Mouse (Mus musculus) neural tube, embryonic 12.5 days (tissue): ENCODE measurements around the gene Dap. TPM values are rescaled to one million over a fixed set of nuclear protein-coding genes. Genes with fewer than 3 reads are reported as not detected.

ENCODE experiments used
- ATAC-seq: fragments of 200-750 bp; cut with Nextera tagmentation; 2 replicates; pipeline ENCODE4 v1.8.0; 2017; ENCODE audit warnings: low read depth, mild to moderate bottlenecking, moderate TSS enrichment, moderate library complexity; ENCODE audit not compliant: low FRiP score
- H3K27ac ChIP-seq: fragments of 300-500 bp; sonication (generic); 2 replicates; pipeline ENCODE4 v1.5.1; 2016
- H3K27me3 ChIP-seq: fragments of 300-500 bp; sonication (generic); replicated peaks from 2 replicates; pipeline ENCODE4 v1.6.1; 2016; ENCODE audit warnings: mild to moderate bottlenecking
- H3K36me3 ChIP-seq: fragments of 300-500 bp; sonication (generic); 2 replicates; pipeline ENCODE4 v1.6.1; 2016; ENCODE audit warnings: mild to moderate bottlenecking
- H3K4me1 ChIP-seq: fragments of 300-500 bp; sonication (generic); 2 replicates; pipeline ENCODE4 v1.6.1; 2016
- H3K4me2 ChIP-seq: fragments of 300-500 bp; sonication (generic); replicated peaks from 2 replicates; pipeline ENCODE4 v1.6.1; 2016; ENCODE audit warnings: mild to moderate bottlenecking
- H3K4me3 ChIP-seq: fragments of 300-500 bp; sonication (generic); 2 replicates; pipeline ENCODE4 v1.5.1; 2016
- H3K9ac ChIP-seq: fragments of 300-500 bp; sonication (generic); 2 replicates; pipeline ENCODE4 v1.6.1; 2016; ENCODE audit warnings: mild to moderate bottlenecking
- H3K9me3 ChIP-seq: fragments of 300-500 bp; sonication (generic); 2 replicates; pipeline ENCODE4 v1.6.1; 2016; ENCODE audit warnings: mild to moderate bottlenecking
- WGBS: fragments of 180-500 bp; shearing (Covaris S2); methylation state at CpG from one replicate; pipeline ENCODE4 v1.1.7; 2016; 5-methylcytosine and 5-hydroxymethylcytosine counted together
- polyA plus RNA-seq: library from polyadenylated mRNA; unstranded; fragments of >200 nt; fragmentation: Nextera tagmentation; extraction: Ambion mirVana; gene quantifications from 2 replicates; pipeline ENCODE4 v1.2.1, GENCODE M21; 2016

Dap gene
- polyA plus RNA-seq, 1 experiment from 2014 or later, result 44.0 TPM

DNA sequence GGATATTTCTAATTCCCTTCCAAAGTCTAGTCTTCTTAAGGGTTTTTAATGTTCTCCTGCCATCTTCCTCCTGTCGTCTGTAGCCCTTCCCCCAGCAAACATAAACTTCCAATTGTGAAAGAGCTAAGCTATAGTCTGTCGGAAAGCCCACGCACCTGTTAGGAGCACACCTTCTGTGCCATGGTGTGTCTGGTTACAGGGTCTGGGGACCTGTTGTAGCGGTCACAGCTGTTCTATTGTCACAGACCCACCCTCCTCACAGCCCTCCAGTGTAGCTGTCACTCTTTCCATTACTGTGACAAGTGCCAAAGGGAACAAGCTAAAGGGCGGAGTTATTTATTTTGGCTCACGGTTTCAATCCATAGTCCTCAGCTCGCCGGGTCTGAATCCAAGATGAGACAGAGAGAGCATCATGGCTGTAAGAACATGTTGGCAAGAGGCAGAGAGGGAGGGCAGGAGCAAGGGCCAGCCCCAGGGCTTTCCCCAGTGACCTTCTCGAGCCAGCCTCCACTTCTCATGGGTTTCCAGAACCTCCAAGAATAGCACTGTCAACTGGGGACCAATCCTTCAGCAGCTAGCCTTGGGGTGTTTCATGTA is 30.9 kb downstream of the Dap start:
- Histone ChIP-seq H3K4me3 (no peak overlapping the region), H3K36me3 (no peaks in the 10 kb centered on the region), H3K4me2 (no peak overlapping the region), H3K9ac (no peak overlapping the region), H3K27ac (no peak overlapping the region), H3K4me1 (peaks cover 6% of the 10 kb centered on the region), H3K27me3 (no peaks in the 10 kb centered on the region), H3K9me3 (no peaks in the 10 kb centered on the region)
- ATAC-seq, result no peak
- 88% methylated on average over 9 of the region's 9 CpGs for WGBS

DNA sequence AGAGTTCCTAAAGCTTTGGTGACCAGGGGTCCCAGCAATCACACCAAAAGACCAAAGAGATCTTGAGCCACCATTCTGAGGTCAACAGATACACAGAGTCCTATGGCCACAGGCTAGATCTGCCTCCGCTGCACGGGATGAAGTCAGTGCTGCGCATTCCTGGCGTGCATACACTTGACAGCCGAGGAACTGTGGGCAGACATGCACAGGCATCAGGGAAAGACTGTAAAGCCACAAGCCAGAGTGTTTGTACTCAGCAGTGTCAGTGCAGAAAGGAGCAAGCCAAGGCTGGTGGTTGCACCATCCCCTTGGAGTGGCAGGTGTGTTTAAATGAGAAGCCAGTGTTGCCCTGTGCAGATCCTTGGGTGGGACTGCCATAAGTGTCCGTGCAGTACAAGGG is 31.6 kb downstream of the Dap start:
- no peak overlapping the region for H3K9ac ChIP-seq
- 83% methylated on average over 6 of the region's 6 CpGs for WGBS
- no peak overlapping the region for H3K27ac ChIP-seq
- no peak overlapping the region for H3K4me2 ChIP-seq
- H3K9me3 ChIP-seq, result no peaks in the 10 kb centered on the region
- no peak for ATAC-seq
- peaks cover 6% of the 10 kb centered on the region; the same call in 1 of the 2 replicates for H3K4me1 ChIP-seq
- no peaks in the 10 kb centered on the region for H3K27me3 ChIP-seq
- H3K36me3 ChIP-seq, result no peaks in the 10 kb centered on the region
- no peak overlapping the region for H3K4me3 ChIP-seq

DNA sequence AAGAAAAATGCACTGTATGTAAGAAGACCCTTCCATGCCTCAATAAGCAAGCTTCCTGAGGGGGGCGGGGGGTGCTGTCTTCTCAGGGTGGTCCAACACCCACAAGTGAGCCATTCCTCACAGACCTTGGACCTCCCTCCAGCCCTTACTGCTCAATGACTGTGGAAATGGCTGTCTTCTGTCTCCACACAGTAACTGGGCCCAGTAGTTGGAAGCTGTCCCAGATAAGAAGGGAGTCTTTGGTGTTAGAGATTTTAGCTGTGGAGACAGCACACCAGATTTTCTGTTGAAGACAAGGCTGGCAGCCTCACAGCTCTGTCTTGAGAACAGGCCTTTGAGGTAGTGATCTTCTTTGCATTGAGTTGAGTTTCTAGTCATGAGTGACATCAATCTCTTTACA is 33.2 kb downstream of the Dap start:
- 84% methylated on average over 1 of the region's 1 CpGs for WGBS
- no peak for ATAC-seq
- no peaks in the 10 kb centered on the region for H3K27me3 ChIP-seq

DNA sequence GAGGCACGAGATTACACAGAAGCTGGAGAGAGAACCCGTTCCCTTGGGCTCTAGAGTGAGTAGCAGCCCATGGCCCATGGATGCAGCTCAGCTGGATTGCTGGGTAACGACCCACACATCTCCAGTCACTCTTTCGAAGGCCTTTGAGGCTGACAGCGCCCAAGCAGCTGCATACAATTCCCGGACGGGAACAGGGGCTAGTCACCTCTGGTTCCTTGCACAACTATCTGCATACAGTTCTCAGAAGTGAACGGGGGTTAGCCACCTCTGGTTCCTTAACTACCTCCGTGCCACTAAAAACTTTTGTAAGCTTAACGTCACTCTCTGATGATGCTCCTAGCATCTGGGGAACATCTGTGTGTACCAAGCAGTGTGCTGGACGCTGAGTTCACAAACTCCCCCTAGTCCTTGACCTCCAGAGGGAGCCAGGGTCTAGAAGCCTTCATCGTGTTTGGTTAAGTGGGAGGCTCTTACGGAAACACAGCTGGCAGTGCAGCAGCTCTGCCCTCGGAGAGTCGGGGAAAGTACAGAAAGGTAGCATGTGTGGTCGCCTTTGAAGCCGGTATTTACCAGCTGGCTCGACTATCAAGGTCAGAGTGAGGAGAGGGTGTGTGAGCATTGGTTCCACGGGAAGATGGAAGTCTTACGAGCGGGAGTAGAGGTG is 34.0 kb downstream of the Dap start:
- no peak for ATAC-seq
- Histone ChIP-seq H3K4me2 (no peak overlapping the region), H3K36me3 (no peaks in the 10 kb centered on the region), H3K9me3 (no peaks in the 10 kb centered on the region), H3K4me1 (peaks cover 6% of the 10 kb centered on the region; the same call in 1 of the 2 replicates), H3K4me3 (no peak overlapping the region), H3K27me3 (no peaks in the 10 kb centered on the region), H3K27ac (no peak overlapping the region), H3K9ac (no peak overlapping the region)
- WGBS, result 74% methylated on average over 21 of the region's 21 CpGs

More for the DNA sequence above, 33.2 kb downstream of the Dap start:
- Histone ChIP-seq H3K36me3 (no peaks in the 10 kb centered on the region), H3K9me3 (no peaks in the 10 kb centered on the region), H3K4me2 (no peak overlapping the region), H3K4me1 (peaks cover 6% of the 10 kb centered on the region; the same call in 1 of the 2 replicates), H3K4me3 (no peak overlapping the region), H3K27ac (no peak overlapping the region), H3K9ac (no peak overlapping the region)

DNA sequence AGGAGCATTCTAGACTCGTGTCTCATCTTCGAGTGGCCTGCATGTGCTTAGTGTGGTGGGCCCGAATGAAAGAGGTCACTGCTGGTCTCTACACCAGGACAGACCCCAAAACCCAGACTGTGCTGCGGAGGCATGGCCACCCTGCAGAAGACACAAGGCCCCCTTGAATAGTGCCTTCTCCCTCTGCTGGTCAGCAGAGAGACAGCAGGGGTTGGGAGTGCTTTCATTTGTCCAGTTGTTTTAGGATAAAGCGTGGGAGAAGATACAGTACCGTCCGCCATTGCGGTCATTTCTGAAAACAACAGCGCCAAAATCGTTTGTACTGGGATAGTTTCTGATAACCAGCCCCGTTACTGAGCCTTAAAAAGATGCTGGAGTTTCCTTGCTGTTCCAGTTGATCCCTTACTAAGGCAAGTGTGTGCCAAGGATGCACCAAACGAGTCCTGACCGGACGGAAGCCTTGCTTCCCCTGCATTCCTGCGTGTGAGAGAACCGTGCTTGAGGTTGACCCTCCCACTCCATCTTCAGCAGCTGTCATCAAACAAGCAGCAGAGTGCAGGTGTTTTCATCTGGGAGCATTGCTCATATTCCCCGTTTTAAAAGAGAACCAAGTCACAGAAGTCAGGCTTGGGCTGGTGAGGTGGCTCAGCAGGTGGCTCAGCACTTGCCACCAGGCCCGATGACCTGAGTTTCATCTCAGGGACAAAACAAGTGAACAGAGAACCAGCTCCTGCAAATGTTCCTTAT is 34.8 kb downstream of the Dap start:
- Histone ChIP-seq H3K4me3 (no peak overlapping the region), H3K4me1 (peaks cover 6% of the 10 kb centered on the region; the same call in 1 of the 2 replicates), H3K27ac (no peak overlapping the region), H3K36me3 (no peaks in the 10 kb centered on the region), H3K4me2 (no peak overlapping the region), H3K9me3 (no peaks in the 10 kb centered on the region), H3K9ac (no peak overlapping the region), H3K27me3 (no peaks in the 10 kb centered on the region)
- WGBS, result 86% methylated on average over 18 of the region's 18 CpGs
- ATAC-seq, result no peak

DNA sequence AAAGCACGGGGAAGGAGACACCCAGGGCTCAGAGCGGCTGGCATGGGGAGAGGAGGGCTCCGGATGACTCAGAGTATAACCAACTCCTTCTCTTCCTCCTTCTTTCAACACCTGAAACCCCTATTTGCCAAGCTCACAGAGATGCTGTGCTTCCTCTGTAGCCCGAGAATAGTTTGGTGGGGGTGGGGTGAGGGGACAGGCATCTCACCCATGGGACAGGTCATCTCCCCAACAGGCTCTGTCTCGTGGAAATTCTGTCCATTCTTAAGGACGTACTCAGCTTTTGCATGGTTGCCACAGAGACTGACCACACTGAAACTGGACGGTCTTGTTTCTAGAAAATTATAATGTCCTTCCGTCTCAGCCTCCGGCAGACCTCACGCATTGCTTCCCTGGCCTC is 37.0 kb downstream of the Dap start:
- no peak overlapping the region for H3K4me3 ChIP-seq
- H3K4me2 ChIP-seq, result no peak overlapping the region
- H3K36me3 ChIP-seq, result no peaks in the 10 kb centered on the region
- no peaks in the 10 kb centered on the region for H3K27me3 ChIP-seq
- no peak overlapping the region for H3K27ac ChIP-seq
- no peaks in the 10 kb centered on the region for H3K9me3 ChIP-seq
- WGBS, result 79% methylated on average over 10 of the region's 10 CpGs
- H3K9ac ChIP-seq, result no peak overlapping the region
- peaks cover 6% of the 10 kb centered on the region; the same call in 1 of the 2 replicates for H3K4me1 ChIP-seq
- no peak for ATAC-seq

DNA sequence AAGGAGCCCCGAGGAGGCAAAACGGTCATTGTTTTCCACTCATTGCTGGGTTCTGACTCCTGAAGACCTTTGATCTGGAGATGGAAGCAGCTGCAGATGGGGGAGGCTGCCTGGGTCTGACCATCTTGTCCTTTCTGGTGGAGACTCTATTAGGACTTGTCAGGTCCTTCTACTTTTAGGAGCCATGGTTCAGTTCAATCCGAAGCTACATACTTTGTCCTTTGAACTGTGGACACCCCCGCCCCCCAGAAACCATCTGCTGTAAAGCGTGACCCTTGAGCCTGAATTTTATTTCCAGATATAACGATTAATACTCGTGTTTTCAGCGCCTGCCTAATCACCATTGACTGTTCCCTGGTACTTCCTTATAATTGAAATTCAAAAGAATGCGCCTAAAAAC is 38.2 kb downstream of the Dap start:
- Histone ChIP-seq H3K36me3 (no peaks in the 10 kb centered on the region), H3K27me3 (no peaks in the 10 kb centered on the region), H3K9me3 (no peaks in the 10 kb centered on the region), H3K9ac (no peak overlapping the region), H3K4me1 (no peaks in the 10 kb centered on the region), H3K4me3 (no peak overlapping the region), H3K27ac (no peak overlapping the region), H3K4me2 (no peak overlapping the region)
- 80% methylated on average over 9 of the region's 9 CpGs for WGBS
- no peak for ATAC-seq

DNA sequence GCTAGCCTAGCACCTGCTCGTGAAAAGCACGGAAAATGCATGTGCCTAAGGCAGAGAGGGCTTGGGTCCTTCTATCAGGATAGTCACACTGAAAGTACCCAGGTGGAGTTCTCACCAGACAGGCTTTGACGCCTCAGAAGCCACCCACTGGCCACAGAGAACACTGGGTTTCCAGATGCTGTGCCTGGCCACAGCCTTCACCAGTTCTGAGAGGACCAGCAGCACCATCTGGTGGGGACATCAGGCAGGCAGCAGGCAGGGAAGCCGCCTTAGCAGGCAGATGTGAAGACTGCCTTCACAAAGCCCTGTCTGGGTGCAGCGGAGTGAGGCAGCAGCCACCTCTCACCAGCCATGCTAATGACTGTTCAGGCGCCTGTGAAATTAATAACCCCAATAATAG is 40.7 kb downstream of the Dap start:
- peak; percentile 88 for ATAC-seq
- no peak overlapping the region for H3K4me2 ChIP-seq
- H3K9me3 ChIP-seq, result no peaks in the 10 kb centered on the region
- no peaks in the 10 kb centered on the region for H3K27me3 ChIP-seq
- no peaks in the 10 kb centered on the region for H3K36me3 ChIP-seq
- H3K27ac ChIP-seq, result no peak overlapping the region
- H3K4me3 ChIP-seq, result no peak overlapping the region
- no peak overlapping the region for H3K9ac ChIP-seq
- 28% methylated on average over 6 of the region's 6 CpGs for WGBS
- H3K4me1 ChIP-seq, result no peaks in the 10 kb centered on the region

DNA sequence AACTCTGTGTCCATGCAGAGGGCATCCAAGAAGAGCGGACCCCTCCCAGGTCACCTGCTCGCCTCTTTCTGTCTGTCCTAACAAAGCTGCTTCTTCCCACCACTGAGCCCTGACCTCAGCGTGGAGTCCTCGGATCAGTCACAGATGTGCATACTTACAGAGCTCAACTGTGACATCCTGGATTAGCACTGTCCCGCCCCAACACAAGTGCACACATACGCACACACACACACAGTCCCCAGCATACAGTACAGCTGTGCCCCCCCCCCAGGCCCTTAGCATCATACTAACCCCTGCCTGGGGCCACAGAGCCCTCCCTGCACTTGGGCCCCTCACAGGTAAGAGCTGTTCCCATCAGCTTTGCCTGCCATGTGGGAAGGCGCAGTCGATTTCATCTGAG is 41.3 kb downstream of the Dap start:
- H3K9me3 ChIP-seq, result no peaks in the 10 kb centered on the region
- H3K9ac ChIP-seq, result no peak overlapping the region
- 91% methylated on average over 8 of the region's 8 CpGs for WGBS
- H3K36me3 ChIP-seq, result no peaks in the 10 kb centered on the region
- H3K4me3 ChIP-seq, result no peak overlapping the region
- H3K27me3 ChIP-seq, result no peaks in the 10 kb centered on the region
- ATAC-seq, result peak; percentile 57
- no peak overlapping the region for H3K4me2 ChIP-seq
- no peak overlapping the region for H3K27ac ChIP-seq
- 0 out of 2 replicates have a peak, but pooled peaks cover 2% of the 10 kb centered on the region for H3K4me1 ChIP-seq

DNA sequence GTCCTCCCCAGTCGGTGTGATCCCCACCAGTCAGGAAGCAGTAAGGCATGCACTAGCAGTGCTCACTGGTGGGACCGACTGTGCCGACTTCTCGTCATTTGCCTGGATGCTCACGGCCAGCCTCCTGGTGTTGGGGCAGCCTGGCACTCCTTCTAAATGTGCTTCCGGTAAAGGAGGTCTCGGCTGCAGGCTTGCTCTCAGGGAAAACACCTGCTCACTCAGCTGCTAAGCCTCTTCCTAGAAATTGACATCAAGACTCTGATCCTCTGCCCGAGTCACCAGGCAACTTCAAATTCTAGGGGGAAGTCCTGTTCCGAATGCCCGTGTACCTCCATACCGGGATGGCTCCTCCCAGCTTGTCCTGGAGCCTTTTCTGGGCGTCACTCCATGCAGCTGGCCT is 41.7 kb downstream of the Dap start:
- H3K4me1 ChIP-seq, result 0 out of 2 replicates have a peak, but pooled peaks cover 3% of the 10 kb centered on the region
- no peak overlapping the region for H3K4me3 ChIP-seq
- no peaks in the 10 kb centered on the region for H3K36me3 ChIP-seq
- H3K27ac ChIP-seq, result no peak overlapping the region
- H3K9me3 ChIP-seq, result no peaks in the 10 kb centered on the region
- ATAC-seq, result no peak
- 89% methylated on average over 12 of the region's 12 CpGs for WGBS
- no peaks in the 10 kb centered on the region for H3K27me3 ChIP-seq
- no peak overlapping the region for H3K4me2 ChIP-seq
- no peak overlapping the region for H3K9ac ChIP-seq

DNA sequence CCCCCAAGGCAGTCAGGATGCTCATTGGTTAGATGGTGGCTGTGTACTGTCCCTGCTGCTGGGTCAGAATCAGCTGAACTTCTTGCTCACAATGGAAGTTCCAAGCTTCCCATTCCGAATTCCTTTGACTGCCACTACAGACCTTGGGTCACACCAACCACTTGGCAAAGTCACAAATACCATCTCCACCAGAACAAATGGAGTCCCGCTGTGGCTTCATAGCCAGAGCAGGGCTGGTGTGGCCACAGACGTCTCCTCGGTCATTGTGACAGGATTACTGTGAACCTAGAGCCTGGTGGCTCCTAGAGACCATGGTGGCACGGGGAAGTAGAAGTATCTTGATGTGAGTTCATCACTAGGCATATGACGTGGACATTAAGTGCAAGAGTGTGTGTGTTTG is 44.0 kb downstream of the Dap start:
- Histone ChIP-seq H3K4me2 (no peak overlapping the region), H3K4me1 (0 out of 2 replicates have a peak, but pooled peaks cover 3% of the 10 kb centered on the region), H3K9me3 (no peaks in the 10 kb centered on the region), H3K9ac (no peak overlapping the region), H3K27me3 (no peaks in the 10 kb centered on the region), H3K27ac (no peak overlapping the region), H3K36me3 (no peaks in the 10 kb centered on the region), H3K4me3 (no peak overlapping the region)
- no peak for ATAC-seq
- 86% methylated on average over 6 of the region's 6 CpGs for WGBS

DNA sequence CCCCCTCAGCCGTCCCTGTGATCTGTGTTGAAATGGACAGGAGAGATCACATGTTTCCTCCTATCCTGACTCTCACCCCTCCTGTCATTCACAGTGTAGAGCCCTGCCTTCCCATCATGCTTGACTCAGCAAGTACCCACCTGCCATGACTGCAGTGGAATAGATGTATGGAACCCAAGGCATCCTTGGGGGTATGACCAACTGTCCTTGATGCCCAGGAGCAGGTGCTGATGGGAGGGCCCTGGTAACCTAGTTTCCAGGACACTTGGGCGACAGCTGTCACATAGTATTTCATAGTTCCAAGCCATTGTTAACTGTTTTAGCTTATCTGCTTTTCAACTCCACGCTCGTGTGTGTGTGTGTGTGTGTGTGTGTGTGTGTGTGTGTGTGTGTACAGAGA is 45.4 kb downstream of the Dap start:
- H3K9ac ChIP-seq, result no peak overlapping the region
- H3K27me3 ChIP-seq, result no peaks in the 10 kb centered on the region
- H3K4me2 ChIP-seq, result no peak overlapping the region
- no peak overlapping the region for H3K4me3 ChIP-seq
- 0 out of 2 replicates have a peak, but pooled peaks cover 3% of the 10 kb centered on the region for H3K4me1 ChIP-seq
- H3K36me3 ChIP-seq, result no peaks in the 10 kb centered on the region
- no peak overlapping the region for H3K27ac ChIP-seq
- ATAC-seq, result no peak
- no peaks in the 10 kb centered on the region for H3K9me3 ChIP-seq
- 86% methylated on average over 4 of the region's 4 CpGs for WGBS
